Mouse (Mus musculus) liver, embryonic 12.5 days (tissue): ENCODE data around the gene Nap1l5. TPM values are rescaled to one million over a fixed set of nuclear protein-coding genes. Genes with fewer than 3 reads are reported as not detected.

ENCODE experiments used
- ATAC-seq: fragments of 200-750 bp; cut with Nextera tagmentation; 2 replicates; pipeline ENCODE4 v1.8.0; 2017; ENCODE audit warnings: moderate number of reproducible peaks, mild to moderate bottlenecking, moderate library complexity
- H3K27ac ChIP-seq: fragments of 300-500 bp; sonication (generic); 2 replicates; pipeline ENCODE4 v1.5.1; 2016; ENCODE audit warnings: mild to moderate bottlenecking
- H3K27me3 ChIP-seq: fragments of 300-500 bp; sonication (generic); replicated peaks from 2 replicates; pipeline ENCODE4 v1.6.1; 2016; ENCODE audit warnings: mild to moderate bottlenecking, moderate library complexity
- H3K36me3 ChIP-seq: fragments of 300-500 bp; sonication (generic); 2 replicates; pipeline ENCODE4 v1.6.1; 2016; ENCODE audit warnings: mild to moderate bottlenecking, moderate library complexity
- H3K4me1 ChIP-seq: fragments of 300-500 bp; sonication (generic); 2 replicates; pipeline ENCODE4 v1.6.1; 2016
- H3K4me2 ChIP-seq: fragments of 300-500 bp; sonication (generic); 2 replicates; pipeline ENCODE4 v1.6.1; 2016; ENCODE audit warnings: mild to moderate bottlenecking, moderate library complexity
- H3K4me3 ChIP-seq: fragments of 300-500 bp; sonication (generic); 2 replicates; pipeline ENCODE4 v1.5.1; 2016; ENCODE audit warnings: mild to moderate bottlenecking, moderate library complexity
- H3K9ac ChIP-seq: fragments of 300-500 bp; sonication (generic); 2 replicates; pipeline ENCODE4 v1.6.1; 2016; ENCODE audit warnings: mild to moderate bottlenecking, moderate library complexity
- H3K9me3 ChIP-seq: fragments of 300-500 bp; sonication (generic); replicated peaks from 2 replicates; pipeline ENCODE4 v1.6.1; 2016; ENCODE audit warnings: mild to moderate bottlenecking, moderate library complexity
- WGBS: fragments of 180-500 bp; shearing (Covaris S2); methylation state at CpG from one replicate; pipeline ENCODE4 v1.1.7; 2016; ENCODE audit not compliant: insufficient replicate concordance; 5-methylcytosine and 5-hydroxymethylcytosine counted together
- polyA plus RNA-seq: library from polyadenylated mRNA; unstranded; fragments of >200 nt; fragmentation: Nextera tagmentation; extraction: Ambion mirVana; gene quantifications from 2 replicates; pipeline ENCODE4 v1.2.1, GENCODE M21; 2016

Nap1l5 gene
- polyA plus RNA-seq: 0.31 and 0.38 TPM in 2 replicates

GRCm38 (mm10) chr6:58906852-58907261 is at the start of gene Nap1l5:
Gene Nap1l5 (minus strand): TSS chr6:58907076.
- no peak within 1 kb of the TSS for H3K9ac ChIP-seq
- H3K36me3 ChIP-seq: peaks cover 2% of the 10 kb centered on the region; the same call in 1 of the 2 replicates
- H3K9me3 ChIP-seq: peaks cover 7% of the 10 kb centered on the region; the same call in 1 of the 2 replicates
- peaks cover 16% of the 10 kb centered on the region for H3K27me3 ChIP-seq
- ATAC-seq: no peak
- no peaks in the 10 kb centered on the region for H3K4me1 ChIP-seq
- 47% methylated on average over 34 of the region's 34 CpGs for WGBS
- H3K4me3 ChIP-seq: peak within 1 kb of the TSS; percentile 34
- peak within 1 kb of the TSS; percentile 59 for H3K4me2 ChIP-seq
- H3K27ac ChIP-seq: no peak within 1 kb of the TSS

- 31% methylated on average over 2 of the region's 2 CpGs for WGBS
- ATAC-seq: no peak
These were observed 44.5 kb upstream of the Nap1l5 start for GRCm38 (mm10) chr6:58951128-58951992.

GRCm38 (mm10) chr6:58950410-58950809 is 43.5 kb upstream of the Nap1l5 start:
- Histone ChIP-seq H3K4me1 (no peaks in the 10 kb centered on the region), H3K9ac (no peak overlapping the region), H3K36me3 (no peaks in the 10 kb centered on the region), H3K27ac (no peak overlapping the region), H3K27me3 (no peaks in the 10 kb centered on the region), H3K4me3 (no peak overlapping the region), H3K9me3 (no peaks in the 10 kb centered on the region), H3K4me2 (no peak overlapping the region)
- ATAC-seq: no peak
- WGBS: 78% methylated on average over 1 of the region's 1 CpGs

More at GRCm38 (mm10) chr6:58951128-58951992, 44.5 kb upstream of the Nap1l5 start:
- Histone ChIP-seq H3K4me3 (no peak overlapping the region), H3K4me2 (no peak overlapping the region), H3K4me1 (no peaks in the 10 kb centered on the region), H3K27ac (no peak overlapping the region), H3K36me3 (no peaks in the 10 kb centered on the region), H3K9ac (no peak overlapping the region), H3K27me3 (no peaks in the 10 kb centered on the region), H3K9me3 (no peaks in the 10 kb centered on the region)

- Histone ChIP-seq H3K9ac (no peak overlapping the region), H3K27me3 (no peaks in the 10 kb centered on the region), H3K4me2 (no peak overlapping the region), H3K9me3 (no peaks in the 10 kb centered on the region), H3K27ac (no peak overlapping the region), H3K4me1 (no peaks in the 10 kb centered on the region), H3K4me3 (no peak overlapping the region), H3K36me3 (no peaks in the 10 kb centered on the region)
- 54% methylated on average over 4 of the region's 4 CpGs for WGBS
- no peak for ATAC-seq
These were observed 40.0 kb upstream of the Nap1l5 start for GRCm38 (mm10) chr6:58946840-58947239.

- WGBS: 31% methylated on average over 2 of the region's 2 CpGs
- Histone ChIP-seq H3K9me3 (no peaks in the 10 kb centered on the region), H3K4me2 (no peak overlapping the region), H3K9ac (no peak overlapping the region), H3K4me3 (no peak overlapping the region), H3K27ac (no peak overlapping the region), H3K27me3 (no peaks in the 10 kb centered on the region), H3K36me3 (no peaks in the 10 kb centered on the region), H3K4me1 (no peaks in the 10 kb centered on the region)
- ATAC-seq: no peak
These were observed 39.4 kb upstream of the Nap1l5 start for GRCm38 (mm10) chr6:58946246-58946645.

- Histone ChIP-seq H3K27me3 (no peaks in the 10 kb centered on the region), H3K9me3 (no peaks in the 10 kb centered on the region), H3K36me3 (no peaks in the 10 kb centered on the region), H3K4me1 (no peaks in the 10 kb centered on the region), H3K4me2 (no peak overlapping the region), H3K27ac (no peak overlapping the region), H3K9ac (no peak overlapping the region), H3K4me3 (no peak overlapping the region)
- ATAC-seq: no peak
- WGBS: 33% methylated on average over 3 of the region's 3 CpGs
These were observed 37.1 kb upstream of the Nap1l5 start for GRCm38 (mm10) chr6:58943958-58944357.

GRCm38 (mm10) chr6:58942276-58942675 is 35.4 kb upstream of the Nap1l5 start:
- Histone ChIP-seq H3K27ac (no peak overlapping the region), H3K27me3 (no peaks in the 10 kb centered on the region), H3K4me2 (no peak overlapping the region), H3K36me3 (no peaks in the 10 kb centered on the region), H3K4me3 (no peak overlapping the region), H3K9me3 (no peaks in the 10 kb centered on the region), H3K9ac (no peak overlapping the region), H3K4me1 (no peaks in the 10 kb centered on the region)
- ATAC-seq: no peak
- WGBS: 63% methylated on average over 2 of the region's 2 CpGs

GRCm38 (mm10) chr6:58937726-58938125 is 30.9 kb upstream of the Nap1l5 start:
- Histone ChIP-seq H3K27ac (no peak overlapping the region), H3K4me2 (no peak overlapping the region), H3K27me3 (no peaks in the 10 kb centered on the region), H3K9ac (no peak overlapping the region), H3K4me1 (no peaks in the 10 kb centered on the region), H3K36me3 (no peaks in the 10 kb centered on the region), H3K4me3 (no peak overlapping the region), H3K9me3 (no peaks in the 10 kb centered on the region)
- no peak for ATAC-seq

- Histone ChIP-seq H3K4me3 (no peak overlapping the region), H3K9me3 (no peaks in the 10 kb centered on the region), H3K9ac (no peak overlapping the region), H3K36me3 (no peaks in the 10 kb centered on the region), H3K4me2 (no peak overlapping the region), H3K27ac (no peak overlapping the region), H3K4me1 (no peaks in the 10 kb centered on the region), H3K27me3 (no peaks in the 10 kb centered on the region)
- 85% methylated on average over 4 of the region's 4 CpGs for WGBS
- no peak for ATAC-seq
These were observed 27.3 kb upstream of the Nap1l5 start for GRCm38 (mm10) chr6:58934144-58934543.

- no peak overlapping the region for H3K4me3 ChIP-seq
- H3K36me3 ChIP-seq: no peaks in the 10 kb centered on the region
- no peaks in the 10 kb centered on the region for H3K9me3 ChIP-seq
- H3K27ac ChIP-seq: no peak overlapping the region
- H3K4me1 ChIP-seq: no peaks in the 10 kb centered on the region
- no peak overlapping the region for H3K9ac ChIP-seq
- H3K27me3 ChIP-seq: no peaks in the 10 kb centered on the region
- H3K4me2 ChIP-seq: no peak overlapping the region
- WGBS: 49% methylated on average over 6 of the region's 6 CpGs
- ATAC-seq: no peak
These were observed 26.5 kb upstream of the Nap1l5 start for GRCm38 (mm10) chr6:58933189-58933913.

GRCm38 (mm10) chr6:58932515-58933188 is 25.8 kb upstream of the Nap1l5 start:
- Histone ChIP-seq H3K36me3 (no peaks in the 10 kb centered on the region), H3K9me3 (no peaks in the 10 kb centered on the region), H3K27ac (no peak overlapping the region), H3K9ac (no peak overlapping the region), H3K4me1 (no peaks in the 10 kb centered on the region), H3K27me3 (no peaks in the 10 kb centered on the region), H3K4me3 (no peak overlapping the region), H3K4me2 (no peak overlapping the region)
- WGBS: 76% methylated on average over 12 of the region's 12 CpGs
- ATAC-seq: no peak

- Histone ChIP-seq H3K9ac (no peak overlapping the region), H3K9me3 (no peaks in the 10 kb centered on the region), H3K4me2 (no peak overlapping the region), H3K27ac (no peak overlapping the region), H3K27me3 (no peaks in the 10 kb centered on the region), H3K4me1 (no peaks in the 10 kb centered on the region), H3K36me3 (no peaks in the 10 kb centered on the region), H3K4me3 (no peak overlapping the region)
- WGBS: 73% methylated on average over 4 of the region's 4 CpGs
- no peak for ATAC-seq
These were observed 24.3 kb upstream of the Nap1l5 start for GRCm38 (mm10) chr6:58931149-58931548.
